Mouse (Mus musculus) limb, embryonic 14.5 days (tissue): Measurements from ENCODE around the gene Olfr49. TPM values are rescaled to one million over a fixed set of nuclear protein-coding genes. Genes with fewer than 3 reads are reported as not detected.

Source experiments
- ATAC-seq: fragments of 200-750 bp; cut with Nextera tagmentation; 2 replicates; pipeline ENCODE4 v1.8.0; 2017; ENCODE audit warnings: low read depth, moderate number of reproducible peaks, moderate TSS enrichment; ENCODE audit not compliant: low FRiP score
- DNase-seq: peaks from one replicate; pipeline ENCODE4 v3.0.0-alpha.2; 2015; ENCODE audit warnings: low spot score
- H3K27ac ChIP-seq: fragments of 300-500 bp; sonication (generic); replicated peaks from 2 replicates; pipeline ENCODE4 v1.5.1; 2014; ENCODE audit warnings: low read depth, mild to moderate bottlenecking, low read length, moderate library complexity, mixed read lengths
- H3K27me3 ChIP-seq: fragments of 300-500 bp; sonication (generic); 2 replicates; pipeline ENCODE4 v1.6.1; 2014; ENCODE audit warnings: low read length, mixed read lengths; ENCODE audit not compliant: control insufficient read depth, insufficient read depth
- H3K36me3 ChIP-seq: fragments of 300-500 bp; sonication (generic); 2 replicates; pipeline ENCODE4 v1.6.1; 2014; ENCODE audit warnings: mild to moderate bottlenecking, low read length, moderate library complexity, mixed read lengths; ENCODE audit not compliant: control insufficient read depth, insufficient read depth
- H3K4me1 ChIP-seq: fragments of 300-500 bp; sonication (generic); 2 replicates; pipeline ENCODE4 v1.6.1; 2014; ENCODE audit warnings: antibody characterized with exemption, low read length, mixed read lengths; ENCODE audit not compliant: control insufficient read depth, insufficient read depth
- H3K4me2 ChIP-seq: fragments of 300-500 bp; sonication (generic); replicated peaks from 2 replicates; pipeline ENCODE4 v1.6.1; 2014; ENCODE audit warnings: low read depth, mild to moderate bottlenecking, low read length, moderate library complexity; ENCODE audit not compliant: severe bottlenecking
- H3K4me3 ChIP-seq: fragments of 300-500 bp; sonication (generic); replicated peaks from 2 replicates; pipeline ENCODE4 v1.5.1; 2014; ENCODE audit warnings: low read length
- H3K9ac ChIP-seq: fragments of 300-500 bp; sonication (generic); 2 replicates; pipeline ENCODE4 v1.6.1; 2014; ENCODE audit warnings: mild to moderate bottlenecking, low read depth, low read length, moderate library complexity; ENCODE audit not compliant: severe bottlenecking
- H3K9me3 ChIP-seq: fragments of 300-500 bp; sonication (generic); 2 replicates; pipeline ENCODE4 v1.6.1; 2016; ENCODE audit warnings: low read length; ENCODE audit not compliant: control insufficient read depth
- POLR2A ChIP-seq: fragments of 200-500 bp; IDR thresholded peaks from 2 replicates; pipeline ENCODE4 v1.8.0; 2012; ENCODE audit warnings: inconsistent platforms, mild to moderate bottlenecking, moderate library complexity, borderline replicate concordance; ENCODE audit not compliant: insufficient read depth, insufficient read length; ENCODE audit errors: extremely low read depth
- WGBS: fragments of 180-500 bp; shearing (Covaris S2); extraction: QIAGEN DNeasy Blood & Tissue Kit; methylation state at CpG from one replicate; pipeline ENCODE4 v1.1.7; 2014; 5-methylcytosine and 5-hydroxymethylcytosine counted together
- polyA plus RNA-seq, 2 experiments: library from polyadenylated mRNA; depleted of rRNA in 1 of 2; stranded (reverse) in 1 of 2; unstranded in 1 of 2; fragments of >200 nt; fragmentation: Nextera tagmentation in 1 of 2; extraction: Ambion mirVana in 1 of 2; gene quantifications; 2 replicates each; pipeline versions ENCODE4 v1.2.1 to v1.2.3; 2012 to 2014

Gene Olfr49
- polyA plus RNA-seq, 2 experiments = not detected

DNA sequence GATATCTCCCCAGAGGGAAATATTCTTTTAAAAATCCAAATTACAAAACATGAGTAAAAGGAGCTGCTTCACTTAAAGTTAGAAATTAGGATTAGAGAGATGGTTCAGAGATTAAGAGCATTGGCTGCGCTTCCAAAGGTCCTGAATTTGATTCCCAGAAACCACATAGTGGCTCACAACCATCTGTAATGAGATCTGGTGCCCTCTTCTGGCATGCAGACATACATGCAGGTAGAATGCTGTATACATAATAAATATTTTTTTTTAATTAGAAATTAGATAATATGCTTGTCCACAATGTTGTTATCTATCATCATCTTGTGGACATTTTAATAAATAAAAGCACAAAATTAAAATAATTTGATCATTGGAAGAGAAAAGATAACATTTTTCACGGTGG, 43.8 kb upstream of the Olfr49 start:
- H3K27me3 ChIP-seq = no peaks in the 10 kb centered on the region
- ATAC-seq = no peak
- H3K4me3 ChIP-seq = no peak overlapping the region
- no peaks in the 10 kb centered on the region for H3K4me1 ChIP-seq
- no peak overlapping the region for H3K9ac ChIP-seq
- H3K36me3 ChIP-seq = no peaks in the 10 kb centered on the region
- 84% methylated on average over 2 of the region's 2 CpGs for WGBS
- H3K4me2 ChIP-seq = no peak overlapping the region
- no peak for TF ChIP-seq POLR2A
- no peaks in the 10 kb centered on the region for H3K9me3 ChIP-seq
- H3K27ac ChIP-seq = no peak overlapping the region
- DNase-seq = no peak

DNA sequence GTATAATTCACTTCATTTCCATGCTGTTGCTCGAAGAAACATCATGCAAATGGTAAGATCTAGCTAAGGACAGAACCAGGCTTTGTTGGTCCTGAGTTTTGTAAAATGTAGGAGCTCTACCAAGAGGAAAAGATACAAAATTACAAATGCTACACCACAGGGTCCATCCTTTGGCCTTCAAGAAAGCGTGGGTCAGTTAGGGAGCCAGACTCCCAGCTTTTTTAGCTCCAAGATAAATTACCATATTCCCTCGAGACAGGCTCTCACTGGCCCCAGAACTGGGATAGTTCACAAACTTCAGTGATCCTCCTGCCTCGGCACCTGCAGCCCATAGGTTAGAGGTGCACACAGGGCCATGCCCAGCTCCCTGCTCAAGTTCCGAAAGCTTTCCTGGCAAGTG, 39.7 kb upstream of the Olfr49 start:
- Histone ChIP-seq H3K4me1 (no peaks in the 10 kb centered on the region), H3K4me3 (no peak overlapping the region), H3K27me3 (no peaks in the 10 kb centered on the region), H3K36me3 (no peaks in the 10 kb centered on the region), H3K27ac (no peak overlapping the region), H3K4me2 (no peak overlapping the region), H3K9me3 (no peaks in the 10 kb centered on the region), H3K9ac (no peak overlapping the region)
- ATAC-seq = no peak
- TF ChIP-seq POLR2A = no peak
- WGBS = 65% methylated on average over 5 of the region's 5 CpGs
- DNase-seq = no peak

DNA sequence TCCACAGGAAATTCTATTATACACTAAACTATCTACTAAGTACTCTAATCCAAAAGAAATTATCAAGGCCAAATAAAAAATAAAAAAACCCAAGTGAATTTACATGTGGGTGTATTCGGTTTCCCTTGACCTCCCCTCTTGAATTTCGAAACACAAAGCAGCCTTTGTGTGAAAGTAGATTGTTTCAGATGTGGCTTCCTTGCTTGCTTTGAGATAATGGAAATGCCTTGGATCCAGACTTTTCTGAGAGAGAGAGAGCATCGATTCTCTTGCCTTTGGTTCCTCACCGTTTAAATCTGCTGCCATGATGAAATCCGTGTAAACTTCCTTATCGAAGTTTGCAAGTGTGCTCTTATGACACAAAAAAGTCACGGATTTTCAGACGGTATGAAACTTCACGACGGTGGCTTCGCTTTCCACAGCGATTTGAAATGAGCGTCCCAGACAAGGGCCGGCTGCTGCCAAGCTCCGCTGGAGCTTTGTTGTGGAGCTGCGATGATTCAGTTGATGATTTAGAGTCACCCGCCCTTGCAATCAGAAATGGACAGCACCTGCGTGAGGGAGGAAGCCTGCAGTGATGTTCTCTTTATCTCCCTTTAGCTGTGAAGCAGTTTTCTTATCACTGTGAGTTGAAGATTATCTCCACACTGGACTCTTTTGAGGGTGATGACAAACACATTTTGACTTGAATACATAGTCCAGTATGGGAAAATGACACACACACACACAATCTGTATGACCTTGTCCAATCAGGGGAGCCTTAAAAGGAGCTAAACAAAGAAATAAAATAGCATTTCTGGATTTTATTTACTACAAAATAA, 37.0 kb upstream of the Olfr49 start:
- H3K4me1 ChIP-seq = no peaks in the 10 kb centered on the region
- H3K27me3 ChIP-seq = no peaks in the 10 kb centered on the region
- H3K9me3 ChIP-seq = no peaks in the 10 kb centered on the region
- H3K27ac ChIP-seq = no peak overlapping the region
- DNase-seq (no peak), ATAC-seq (no peak)
- H3K4me3 ChIP-seq = no peak overlapping the region
- H3K4me2 ChIP-seq = no peak overlapping the region
- 79% methylated on average over 18 of the region's 18 CpGs for WGBS
- no peak overlapping the region for H3K9ac ChIP-seq
- no peak for TF ChIP-seq POLR2A
- H3K36me3 ChIP-seq = no peaks in the 10 kb centered on the region

DNA sequence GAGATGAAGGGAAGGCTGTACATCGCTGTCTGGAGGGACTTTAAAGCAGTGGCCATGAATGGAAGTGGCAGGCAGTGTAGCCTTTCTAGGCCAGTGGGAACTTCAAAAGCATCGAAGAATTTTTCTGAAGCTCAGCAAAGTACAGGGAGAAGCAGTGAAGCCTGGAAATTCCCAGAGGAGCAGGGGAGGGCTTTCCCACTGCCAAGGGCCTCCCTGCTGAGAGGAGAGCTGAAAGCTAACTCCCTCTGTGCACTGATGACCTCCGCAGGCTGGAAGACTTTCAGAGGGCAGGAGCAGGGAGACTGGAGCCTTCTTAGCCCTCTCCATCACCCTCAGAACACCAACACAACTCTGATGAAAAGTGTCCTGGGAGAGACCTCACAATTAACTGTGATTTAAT, 27.0 kb upstream of the Olfr49 start:
- Histone ChIP-seq H3K27me3 (no peaks in the 10 kb centered on the region), H3K27ac (no peak overlapping the region), H3K4me1 (no peaks in the 10 kb centered on the region), H3K9ac (no peak overlapping the region), H3K4me2 (no peak overlapping the region), H3K36me3 (no peaks in the 10 kb centered on the region), H3K4me3 (no peak overlapping the region), H3K9me3 (no peaks in the 10 kb centered on the region)
- 42% methylated on average over 3 of the region's 3 CpGs for WGBS
- no peak for DNase-seq
- TF ChIP-seq POLR2A = no peak
- ATAC-seq = no peak

DNA sequence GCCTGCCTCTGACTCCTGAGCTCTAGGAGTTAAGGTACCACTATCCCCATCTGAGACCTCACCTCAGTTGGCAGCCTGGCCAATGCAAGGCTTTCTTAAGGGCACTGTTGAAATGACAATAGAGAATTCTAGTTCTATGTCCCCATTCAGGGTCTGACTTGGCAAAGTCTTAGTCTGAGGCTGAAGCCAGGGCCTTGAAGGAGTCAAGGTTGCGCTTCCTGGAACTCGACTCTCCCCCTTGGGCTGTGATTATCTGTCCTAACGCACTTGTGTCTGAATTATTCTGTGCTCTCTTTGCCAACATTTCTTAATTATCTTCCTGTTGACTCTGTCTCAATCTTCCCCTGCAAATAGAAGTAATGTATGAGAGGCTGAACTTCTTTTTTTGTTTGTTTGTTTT, 15.9 kb upstream of the Olfr49 start:
- H3K9me3 ChIP-seq = no peaks in the 10 kb centered on the region
- 87% methylated on average over 3 of the region's 3 CpGs for WGBS
- no peak for TF ChIP-seq POLR2A

More for the DNA sequence above, 15.9 kb upstream of the Olfr49 start:
- ATAC-seq (no peak), DNase-seq (no peak)
- Histone ChIP-seq H3K4me3 (no peak overlapping the region), H3K27me3 (no peaks in the 10 kb centered on the region), H3K4me2 (no peak overlapping the region), H3K27ac (no peak overlapping the region), H3K9ac (no peak overlapping the region), H3K4me1 (no peaks in the 10 kb centered on the region), H3K36me3 (no peaks in the 10 kb centered on the region)
